Mouse (Mus musculus) spleen, postnatal 14 days (tissue): ENCODE results near the gene Slc38a9.
"Not testable (repeated sequence)": the region's sequence is repeated elsewhere in the genome, so short reads cannot be mapped to it uniquely, and the experiment has no call there.

ENCODE experiments used
- DNase-seq, 2 experiments: peaks; one replicate each; pipeline ENCODE4 v3.0.0; 2021 to 2022; ENCODE audit warnings: low spot score in 2 of 2

Gene Slc38a9

GRCm38 (mm10) chr13:112683312-112683711 is 22.8 kb downstream of the Slc38a9 start:
- no peak for DNase-seq

DNA sequence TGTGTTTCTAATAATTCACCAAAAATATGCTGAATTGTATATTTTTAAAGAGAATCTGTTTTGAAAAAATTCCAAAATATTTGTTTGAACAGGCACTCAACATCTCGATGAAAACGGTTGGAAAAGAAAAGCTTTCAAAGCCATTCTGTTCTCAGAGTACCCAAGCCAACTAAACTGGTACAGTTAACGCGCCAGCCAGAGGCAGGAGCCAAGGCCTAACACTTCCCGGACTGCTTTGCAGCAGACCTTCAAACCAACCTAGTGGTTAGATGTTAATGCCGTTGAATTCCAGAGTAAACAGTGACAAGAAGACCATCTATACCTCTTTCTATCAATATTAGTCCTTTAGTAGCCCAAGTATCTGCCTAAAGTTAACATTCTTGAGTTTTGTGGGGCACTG is 23.4 kb downstream of the Slc38a9 start:
- DNase-seq = no peak

GRCm38 (mm10) chr13:112686155-112686554 is 25.6 kb downstream of the Slc38a9 start:
- DNase-seq = no peak

DNA sequence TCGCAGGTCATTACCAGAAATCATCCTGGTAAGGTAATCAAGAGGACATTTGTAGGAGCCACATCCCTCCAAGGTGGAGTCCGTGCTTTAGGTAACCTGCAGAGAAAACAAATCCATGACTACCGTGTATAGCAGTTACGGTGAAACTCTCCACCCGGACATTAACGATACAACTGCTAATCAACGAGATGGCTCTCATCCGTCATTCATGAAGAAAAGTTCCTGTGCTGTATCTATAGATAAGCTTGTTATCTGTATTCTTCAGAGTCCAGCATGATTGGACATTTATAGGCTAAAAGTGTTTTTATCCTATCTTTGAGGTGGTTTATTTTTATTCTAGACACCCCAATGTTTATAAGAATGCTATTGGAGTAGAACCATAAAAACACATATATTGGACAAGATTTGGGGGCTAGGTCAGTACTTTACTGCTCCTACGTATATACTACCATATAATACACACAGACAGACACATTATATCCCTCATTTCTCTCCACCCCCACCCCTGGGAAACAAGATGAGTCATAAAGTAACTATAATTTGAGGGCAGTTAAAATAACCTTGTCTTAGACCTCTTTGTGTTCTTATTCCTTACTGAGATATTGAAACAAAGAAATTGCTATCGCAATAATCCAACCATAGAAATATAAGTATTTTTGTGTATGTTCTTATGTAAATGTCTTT is 32.5 kb downstream of the Slc38a9 start:
- DNase-seq = no peak

DNA sequence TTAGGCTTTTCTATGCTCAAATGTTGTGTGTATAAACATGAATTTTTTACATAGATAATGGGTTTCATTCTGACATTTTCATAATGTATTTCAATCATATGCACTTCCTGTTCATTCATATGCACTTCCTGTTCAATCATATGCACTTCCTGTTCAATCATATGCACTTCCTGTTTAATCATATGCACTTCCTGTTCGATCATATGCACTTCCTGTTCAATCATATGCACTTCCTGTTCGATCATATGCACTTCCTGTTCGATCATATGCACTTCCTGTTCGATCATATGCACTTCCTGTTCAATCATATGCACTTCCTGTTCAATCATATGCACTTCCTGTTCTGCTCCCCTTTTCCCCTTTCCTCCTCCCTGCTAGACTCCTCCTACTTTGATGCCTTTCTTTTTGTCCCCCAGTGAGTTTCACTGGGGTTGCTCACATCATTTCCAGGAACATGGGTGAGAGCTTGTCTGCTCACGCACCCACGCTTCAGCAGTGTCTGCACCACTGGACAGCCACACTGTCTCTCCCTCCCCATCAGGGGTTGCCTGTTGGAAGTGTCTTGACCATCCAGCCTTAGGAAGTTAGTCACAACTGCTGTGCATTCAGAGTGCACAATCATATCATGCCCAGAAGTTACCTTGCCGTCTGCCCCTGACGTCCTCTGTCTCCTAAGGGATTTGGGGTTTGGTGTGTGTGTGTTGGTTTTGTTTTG is 35.1 kb downstream of the Slc38a9 start:
- DNase-seq = no peak

GRCm38 (mm10) chr13:112701256-112701655 is 40.7 kb downstream of the Slc38a9 start:
- no peak for DNase-seq

DNA sequence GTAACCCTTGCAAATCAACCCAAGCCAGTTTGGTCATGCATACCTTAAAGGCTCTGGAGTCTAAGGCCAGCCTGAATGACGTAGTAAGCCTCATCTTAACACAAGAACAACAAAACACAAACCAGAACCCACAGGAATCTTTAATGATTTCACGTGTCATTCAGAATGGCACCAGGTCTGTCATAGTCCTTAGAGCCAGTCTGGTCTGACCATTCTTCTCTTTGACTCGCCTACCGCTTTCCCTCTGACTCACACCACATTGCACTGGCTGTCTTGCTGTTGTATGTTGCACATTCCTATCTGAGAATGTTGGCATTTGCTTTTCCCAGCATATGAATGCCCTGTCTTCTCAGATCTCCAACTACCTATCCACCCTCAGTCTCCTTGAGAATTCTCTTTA is 45.8 kb downstream of the Slc38a9 start:
- no peak for DNase-seq

GRCm38 (mm10) chr13:112720078-112720736 is 59.7 kb downstream of the Slc38a9 start:
- DNase-seq = no peak

GRCm38 (mm10) chr13:112721946-112722729 is 61.6 kb downstream of the Slc38a9 start:
- no peak for DNase-seq

DNA sequence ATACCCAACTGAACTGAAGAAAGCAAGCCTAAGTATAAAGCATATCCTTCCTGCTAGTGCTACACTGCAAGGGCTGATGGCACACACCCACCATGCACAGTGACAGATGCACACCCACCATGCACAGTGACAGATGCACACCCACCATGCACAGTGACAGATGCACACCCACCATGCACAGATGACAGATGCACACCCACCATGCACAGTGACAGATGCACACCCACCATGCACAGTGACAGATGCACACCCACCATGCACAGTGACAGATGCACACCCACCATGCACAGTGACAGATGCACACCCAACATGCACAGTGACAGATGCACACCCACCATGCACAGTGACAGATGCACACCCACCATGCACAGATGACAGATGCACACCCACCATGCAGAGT is 63.7 kb downstream of the Slc38a9 start:
- not testable (repeated sequence) for DNase-seq

DNA sequence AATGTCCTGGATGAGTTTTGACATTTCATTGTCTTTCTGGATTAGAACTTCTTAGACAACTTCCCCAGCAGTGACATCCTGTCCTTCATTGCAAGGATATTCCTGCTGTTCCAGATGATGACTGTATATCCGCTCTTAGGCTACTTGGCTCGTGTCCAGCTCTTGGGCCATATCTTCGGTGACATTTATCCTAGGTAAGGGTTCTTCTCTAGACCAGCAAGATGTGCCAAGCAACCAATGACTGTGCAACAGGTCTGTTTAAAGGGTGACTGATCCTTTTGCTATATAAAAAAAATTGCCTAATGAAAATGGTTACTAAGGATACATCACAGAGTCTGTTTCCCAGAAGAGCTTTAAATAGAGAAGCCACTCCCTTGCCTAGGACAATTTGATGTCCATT is 65.5 kb downstream of the Slc38a9 start:
- no peak for DNase-seq

DNA sequence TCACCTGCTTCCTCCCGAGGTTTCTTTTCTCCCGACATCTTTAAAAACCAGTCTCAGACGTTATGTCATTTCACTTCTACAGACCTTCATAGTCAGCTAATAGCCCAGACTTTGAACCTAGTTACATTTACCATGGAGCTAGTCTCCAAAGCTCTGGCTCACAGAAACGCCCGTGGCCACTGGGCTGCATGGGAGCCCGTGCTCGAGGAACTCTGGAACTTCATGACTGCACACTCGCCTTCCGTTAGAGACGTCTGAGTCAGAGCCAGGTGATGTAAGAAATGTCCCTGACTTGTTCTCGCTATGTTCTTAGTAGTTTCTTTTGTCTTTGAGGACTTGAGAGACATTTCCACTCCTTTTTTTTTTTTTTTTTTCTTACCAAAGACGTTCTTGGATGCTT is 72.8 kb downstream of the Slc38a9 start:
- no peak for DNase-seq

DNA sequence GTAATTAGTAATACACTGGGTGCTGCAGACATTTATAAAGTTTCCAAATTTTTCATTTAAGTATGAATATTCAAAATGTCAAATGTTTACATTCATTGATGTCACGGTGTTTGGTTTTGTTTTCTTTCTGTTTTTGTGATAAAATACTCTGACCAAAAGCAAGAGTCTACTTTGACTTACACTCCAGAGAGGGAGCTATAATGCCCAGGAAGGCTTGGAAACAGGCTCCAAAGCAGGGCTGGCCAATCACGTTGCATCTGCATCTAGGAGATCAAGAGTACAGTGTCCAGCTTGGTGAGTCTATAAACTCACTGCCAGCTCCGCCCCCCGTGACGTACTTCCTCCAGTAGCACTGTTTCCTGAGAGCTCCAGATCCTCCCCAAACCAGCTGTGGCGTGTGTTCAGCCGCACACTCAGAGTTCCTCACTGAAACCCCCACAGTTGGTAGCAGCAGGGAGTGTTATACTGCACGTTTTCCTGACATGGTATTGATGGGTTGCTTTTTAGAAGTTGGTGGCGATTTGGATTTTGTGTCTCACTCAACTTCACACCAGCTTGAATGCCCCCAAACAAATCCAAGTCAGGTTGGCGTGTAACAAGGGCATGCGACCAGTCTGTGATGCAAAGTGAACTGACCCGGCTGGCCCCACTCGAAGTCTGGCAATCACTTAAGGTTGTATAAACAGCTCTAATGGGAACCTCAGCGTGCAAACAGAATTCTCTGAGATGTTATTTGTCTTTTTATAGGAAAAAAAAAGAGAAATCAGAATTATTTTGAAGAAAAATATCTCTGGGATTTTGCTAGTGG is 74.6 kb downstream of the Slc38a9 start:
- DNase-seq = no peak

GRCm38 (mm10) chr13:112736407-112736806 is 75.9 kb downstream of the Slc38a9 start:
- DNase-seq = no peak

- DNase-seq = no peak
These were observed 76.6 kb downstream of the Slc38a9 start for GRCm38 (mm10) chr13:112737110-112737509.

DNA sequence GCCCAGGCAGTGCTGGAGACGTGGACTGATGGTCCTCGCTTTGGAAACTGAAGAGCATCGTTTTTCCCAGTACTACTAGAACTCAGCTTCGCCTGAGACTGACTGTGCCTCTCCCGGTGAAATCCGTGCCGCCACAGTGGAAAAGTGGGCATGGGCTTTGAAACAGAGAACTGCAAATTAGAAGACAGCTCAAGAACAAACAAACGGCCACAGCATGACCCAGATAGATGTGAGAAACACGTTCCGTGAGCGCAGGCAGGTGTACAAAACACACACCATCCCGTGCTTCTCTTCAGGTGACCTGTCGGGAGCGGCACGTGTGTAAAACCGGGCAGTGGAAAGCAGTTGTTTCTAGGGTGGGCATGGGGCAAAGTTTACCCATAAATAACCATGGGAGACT is 77.5 kb downstream of the Slc38a9 start:
- DNase-seq = no peak

DNA sequence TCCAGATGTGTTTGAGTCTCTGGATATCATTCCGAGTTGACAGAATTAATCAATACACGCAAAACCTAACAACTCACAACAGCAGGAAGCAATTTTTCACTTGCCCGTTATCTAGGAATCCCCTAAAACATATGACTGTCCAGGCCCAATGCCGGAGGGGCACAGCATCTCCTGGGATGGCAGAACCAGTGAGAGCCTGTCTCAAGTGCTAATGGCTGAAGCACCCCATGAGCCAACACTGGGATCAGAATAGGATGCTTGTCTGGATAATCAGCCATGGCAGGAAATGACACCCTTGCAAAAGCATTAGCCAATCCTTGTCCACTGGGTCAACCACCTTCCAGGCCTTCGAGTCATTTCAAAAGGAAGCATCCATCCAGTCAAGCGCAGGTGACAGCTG is 79.5 kb downstream of the Slc38a9 start:
- DNase-seq = no peak

DNA sequence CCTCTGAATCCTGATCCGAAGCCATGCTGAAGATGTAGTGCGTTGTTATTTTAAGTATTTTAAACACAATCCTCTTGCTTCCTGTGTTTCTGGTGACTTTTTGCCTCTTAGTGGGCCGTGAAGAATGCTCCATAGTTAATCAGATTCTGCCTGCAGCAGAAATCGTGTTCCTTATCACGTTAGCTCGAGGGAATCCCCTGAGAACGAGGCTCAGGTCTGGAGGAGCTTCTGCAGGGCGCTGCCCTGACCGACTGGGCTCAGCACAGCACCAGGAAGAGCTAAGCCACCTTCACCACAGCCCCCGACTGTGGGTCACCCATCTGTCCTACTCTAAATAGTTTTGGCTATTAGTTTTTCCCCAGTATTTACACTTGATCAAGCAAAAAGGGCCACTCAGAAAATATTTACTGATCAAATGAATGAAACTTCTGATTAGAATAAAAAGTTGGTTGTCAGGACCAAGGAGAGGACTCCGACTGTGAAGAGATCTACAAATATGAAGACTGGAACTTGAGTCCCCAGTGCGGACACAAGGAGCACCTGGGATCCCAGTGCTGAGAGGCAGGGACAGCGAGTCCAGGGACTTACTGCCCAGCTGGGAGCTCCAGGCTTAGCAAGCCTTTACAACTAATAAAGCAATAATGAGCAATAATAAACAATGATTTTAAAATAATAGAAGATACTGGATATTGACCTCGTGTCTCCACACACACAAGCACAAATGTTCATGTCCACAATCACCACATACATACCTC is 81.7 kb downstream of the Slc38a9 start:
- no peak for DNase-seq

DNA sequence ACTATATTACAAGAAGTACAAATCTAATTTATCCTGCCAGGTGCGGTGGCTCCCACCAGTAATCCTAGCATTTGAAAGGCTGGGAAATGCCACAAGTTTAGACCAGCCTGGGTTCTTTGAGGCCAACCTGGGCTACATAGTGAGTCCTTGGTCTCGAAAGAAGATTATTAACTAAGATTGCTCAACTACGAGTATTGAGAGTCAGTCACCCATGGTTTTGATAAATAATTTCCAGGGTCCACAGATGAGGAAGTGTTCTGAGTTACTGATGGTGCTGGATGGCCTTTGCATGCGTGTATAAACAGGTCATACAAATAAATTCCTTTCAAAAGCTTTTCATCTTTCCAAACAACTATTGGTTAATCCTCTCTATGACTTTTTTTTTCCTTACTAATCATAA is 83.1 kb downstream of the Slc38a9 start:
- no peak for DNase-seq

GRCm38 (mm10) chr13:112744061-112744849 is 83.7 kb downstream of the Slc38a9 start:
- no peak for DNase-seq
